Mouse (Mus musculus): Measurements from ENCODE around the gene Prdm10. TPM values are rescaled to one million over a fixed set of nuclear protein-coding genes. Genes with fewer than 3 reads are reported as not detected.

The Prdm10 gene
- polyA plus RNA-seq (2014; fragmentation: Illumina TruSeq; extraction: RNeasy Lipid Tissue Mini Kit (QIAGEN cat#74804); ENCODE audit: insufficient read depth, low read depth, low replicate concordance): 2.2 TPM

GRCm38 (mm10) chr9:31280366-31281010 lies at the start of gene Prdm10:
Prdm10 (plus strand) TSS chr9:31280538.

GRCm38 (mm10) chr9:31385947-31386354 lies 105.6 kb downstream of the Prdm10 start, which contains the start of gene Nfrkb:
Nfrkb (plus strand) TSS chr9:31386192.

Other genes starting within 250 kb of the Prdm10 start
- gene Zbtb44, start 249.9 kb upstream of the Prdm10 start, polyA plus RNA-seq (2014; fragmentation: Illumina TruSeq; extraction: RNeasy Lipid Tissue Mini Kit (QIAGEN cat#74804); ENCODE audit: insufficient read depth, low read depth, low replicate concordance): 7.1 TPM
- 17.2 TPM for gene St14, start 148.7 kb upstream of the Prdm10 start, polyA plus RNA-seq (2014; fragmentation: Illumina TruSeq; extraction: RNeasy Lipid Tissue Mini Kit (QIAGEN cat#74804); ENCODE audit: insufficient read depth, low read depth, low replicate concordance)
- gene Aplp2, start 68.7 kb upstream of the Prdm10 start, polyA plus RNA-seq (2014; fragmentation: Illumina TruSeq; extraction: RNeasy Lipid Tissue Mini Kit (QIAGEN cat#74804); ENCODE audit: insufficient read depth, low read depth, low replicate concordance): 312 TPM
- gene Nfrkb, start 105.7 kb downstream of the Prdm10 start, polyA plus RNA-seq (2014; fragmentation: Illumina TruSeq; extraction: RNeasy Lipid Tissue Mini Kit (QIAGEN cat#74804); ENCODE audit: insufficient read depth, low read depth, low replicate concordance): 4.9 TPM
- 3.4 TPM for gene Tmem45b, start 183.9 kb downstream of the Prdm10 start, polyA plus RNA-seq (2014; fragmentation: Illumina TruSeq; extraction: RNeasy Lipid Tissue Mini Kit (QIAGEN cat#74804); ENCODE audit: insufficient read depth, low read depth, low replicate concordance)